Mouse (Mus musculus) urinary bladder, postnatal 4 days (tissue): ENCODE results near the gene Dppa5a.
"Not testable (repeated sequence)": the region's sequence is repeated elsewhere in the genome, so short reads cannot be mapped to it uniquely, and the experiment has no call there.

Experiments
- DNase-seq, 2 experiments: peaks; one replicate each; pipeline ENCODE4 v3.0.0; 2021 to 2022; ENCODE audit warnings: low spot score in 2 of 2

Dppa5a gene

DNA sequence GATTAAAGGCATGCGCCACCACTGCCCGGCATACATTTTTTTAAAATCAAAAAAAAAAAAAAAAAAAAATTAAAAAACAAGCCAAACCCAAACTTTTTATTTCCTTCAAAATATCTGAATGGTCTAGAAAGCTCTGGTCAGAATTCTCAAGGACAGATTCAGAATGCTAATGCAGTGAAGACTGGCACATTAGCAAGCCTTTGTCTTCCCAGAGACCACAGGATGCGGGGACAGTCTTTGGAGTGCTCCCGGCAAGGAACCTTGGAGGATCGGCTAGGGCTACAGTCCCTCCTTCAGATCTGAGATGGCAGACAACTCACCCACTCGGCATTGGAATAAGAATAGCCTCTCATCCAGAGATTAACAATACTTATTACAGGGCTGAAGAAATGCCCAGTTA lies 3.3 kb downstream of the Dppa5a start:
- no peak for DNase-seq

- DNase-seq, result no peak
Observed at GRCm38 (mm10) chr9:78363374-78363773, 4.6 kb downstream of the Dppa5a start.

- DNase-seq, result no peak
Observed at GRCm38 (mm10) chr9:78360484-78360872, 7.5 kb downstream of the Dppa5a start.

- DNase-seq, result no peak
Observed at GRCm38 (mm10) chr9:78359750-78360483, 8.1 kb downstream of the Dppa5a start.

DNA sequence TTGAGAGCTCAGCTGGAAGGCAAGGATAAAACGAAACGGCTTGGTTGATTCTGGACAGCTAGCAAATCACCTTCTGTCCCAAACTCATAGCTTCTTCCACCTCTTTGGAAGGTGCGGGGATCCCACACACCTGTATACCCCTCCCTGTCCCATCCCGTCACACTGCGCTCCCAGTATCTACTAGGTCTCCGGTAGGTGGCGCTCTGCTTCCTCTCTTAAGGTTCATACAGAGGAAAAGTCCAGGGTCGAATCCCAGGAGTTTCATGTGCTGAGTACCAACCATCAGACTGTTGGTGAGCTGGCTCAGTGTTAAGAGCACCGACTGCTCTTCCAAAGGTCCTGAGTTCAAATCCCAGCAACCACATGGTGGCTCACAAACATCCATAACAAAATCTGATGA lies 9.9 kb downstream of the Dppa5a start:
- peak in 1 of 2 experiments; percentile 68 for DNase-seq

DNA sequence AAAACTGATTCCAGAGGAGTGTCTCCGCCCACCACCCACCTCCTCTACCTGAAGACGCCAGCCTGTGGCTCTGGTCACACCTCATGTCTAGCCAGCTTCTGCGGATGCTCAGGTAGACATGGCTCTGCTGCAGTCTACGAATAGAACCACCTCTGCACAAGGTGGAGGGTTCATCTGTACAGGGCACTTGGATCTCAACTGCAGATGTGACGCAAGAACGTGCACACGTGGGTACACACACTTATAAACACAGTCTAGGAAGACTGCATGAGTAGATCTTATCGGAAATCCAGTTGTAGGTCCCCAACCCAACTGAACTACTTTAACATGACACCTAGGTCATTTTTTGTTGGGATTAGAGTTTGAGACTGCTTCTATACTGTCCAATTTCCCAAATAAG lies 12.4 kb downstream of the Dppa5a start, which contains the start of gene Gsta2:
Gene Gsta2 (minus strand): TSS at position 178 of the 400 bp plus-strand sequence.
- DNase-seq, result no peak

DNA sequence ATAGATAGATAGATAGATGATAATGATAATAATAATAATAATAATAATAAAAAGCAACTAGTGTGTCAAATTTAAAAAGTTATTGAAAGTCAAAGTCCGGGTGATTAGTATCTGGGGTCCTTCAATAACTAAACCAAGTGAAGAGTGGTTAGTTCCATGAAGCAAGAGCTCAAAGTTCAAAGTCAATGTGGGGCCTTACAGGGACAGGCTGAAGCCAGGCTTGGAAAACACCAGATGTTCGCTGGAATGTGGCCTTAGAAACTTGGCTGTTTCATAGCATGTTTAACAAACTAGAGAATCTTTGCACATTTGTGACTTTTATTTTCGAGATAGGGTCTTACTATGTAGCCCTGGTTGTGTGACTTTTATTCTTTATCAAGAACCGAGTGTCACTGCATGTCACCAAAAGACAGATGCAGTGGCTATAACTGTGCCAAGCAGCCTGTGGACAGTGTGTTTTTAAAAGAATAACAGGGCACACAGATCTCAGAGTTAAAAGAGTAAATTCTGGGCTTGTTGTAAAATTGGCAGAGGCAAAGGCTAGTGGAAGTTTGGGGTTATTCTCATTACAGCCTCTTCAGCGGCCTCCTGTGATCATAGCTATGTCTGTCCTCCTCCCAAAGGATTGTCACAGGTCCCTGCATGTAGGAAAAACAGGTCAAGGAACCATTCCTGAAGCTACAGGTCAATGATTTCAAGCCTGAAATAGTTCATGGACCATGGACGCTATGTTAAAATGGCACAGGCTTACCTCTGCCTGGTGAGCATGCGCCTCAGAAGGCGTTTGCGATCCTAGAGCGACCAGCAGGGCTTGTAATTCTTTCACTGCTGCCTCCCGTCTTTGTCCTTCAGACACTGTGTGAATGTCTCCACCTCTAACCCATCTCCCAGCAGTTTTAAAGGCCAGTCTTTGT lies 13.1 kb downstream of the Dppa5a start:
- no peak for DNase-seq

DNA sequence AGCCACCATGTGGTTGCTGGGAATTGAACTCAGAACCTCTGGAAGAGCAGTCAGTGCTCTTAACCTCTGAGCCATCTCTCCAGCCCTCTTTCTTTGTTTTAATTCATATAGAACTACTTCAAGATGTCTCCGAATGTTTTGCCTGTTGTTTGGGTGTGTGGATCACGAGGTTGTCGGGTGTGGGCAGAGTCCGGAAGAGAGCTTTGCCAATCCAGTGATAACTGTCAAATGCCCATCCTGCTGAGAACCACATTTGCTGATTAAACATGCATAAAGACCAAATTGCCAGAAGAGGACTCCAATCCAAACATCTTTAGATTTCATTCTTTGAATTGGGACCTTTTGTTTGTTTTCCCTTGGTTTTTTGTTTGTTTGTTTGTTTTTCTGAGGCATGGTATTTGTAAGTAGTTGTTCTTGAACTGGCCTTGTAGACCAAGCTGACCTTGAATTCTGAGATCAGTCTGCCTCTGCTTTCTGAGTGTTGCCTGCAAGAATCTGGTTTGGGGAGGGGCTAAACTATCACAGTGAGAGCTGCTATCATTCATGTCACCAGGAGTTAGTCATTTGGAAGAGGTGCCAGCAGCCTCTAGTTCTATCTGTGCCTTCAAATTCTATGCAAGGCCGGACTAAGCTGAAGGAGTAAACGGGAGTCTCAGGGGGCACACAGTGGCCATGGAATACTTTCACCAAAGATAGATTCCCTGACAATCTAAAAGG lies 16.3 kb downstream of the Dppa5a start:
- DNase-seq, result no peak

DNA sequence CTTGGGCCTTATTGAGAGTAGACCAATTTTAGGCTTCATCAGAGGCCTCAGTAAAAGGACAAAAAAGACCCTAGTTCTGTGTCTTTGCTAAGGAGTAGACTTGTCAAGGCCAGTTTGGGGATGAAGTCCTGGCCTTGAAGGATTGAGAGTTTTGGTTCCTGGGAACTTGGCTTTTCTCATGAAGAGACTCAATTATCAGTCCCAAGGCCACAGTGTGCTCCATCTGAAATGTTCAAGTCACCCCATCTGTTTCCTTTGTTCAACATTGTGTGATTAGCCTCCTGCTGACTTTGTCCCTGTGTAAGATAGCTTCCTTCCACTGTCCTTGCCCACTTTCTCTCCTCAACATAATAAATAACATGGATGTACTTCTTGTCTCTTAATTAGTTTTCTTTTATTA lies 18.0 kb downstream of the Dppa5a start:
- not testable (repeated sequence) for DNase-seq

GRCm38 (mm10) chr9:78349141-78349540 lies 18.8 kb downstream of the Dppa5a start:
- DNase-seq, result not testable (repeated sequence)

- DNase-seq, result not testable (repeated sequence)
Observed at GRCm38 (mm10) chr9:78348206-78349004, 19.6 kb downstream of the Dppa5a start.

DNA sequence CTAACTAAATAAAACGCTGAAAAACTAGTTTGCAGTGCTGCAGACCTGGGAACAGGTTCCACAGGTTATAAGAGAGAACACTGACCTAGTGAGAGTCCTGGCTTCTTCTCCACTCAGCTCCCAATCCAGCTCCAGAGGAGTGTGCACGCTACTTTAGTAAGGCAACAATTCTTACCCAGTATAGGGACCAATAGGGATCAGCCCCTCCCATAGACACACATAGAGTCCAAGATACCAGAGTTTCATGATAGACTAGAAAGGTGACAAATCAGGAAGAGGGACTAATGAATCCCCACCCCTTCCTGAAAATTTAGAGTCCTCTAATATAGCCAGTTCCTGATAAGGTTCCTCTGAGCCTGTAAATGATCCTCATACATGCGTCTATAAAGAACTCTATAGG lies 21.0 kb downstream of the Dppa5a start:
- DNase-seq, result no peak

DNA sequence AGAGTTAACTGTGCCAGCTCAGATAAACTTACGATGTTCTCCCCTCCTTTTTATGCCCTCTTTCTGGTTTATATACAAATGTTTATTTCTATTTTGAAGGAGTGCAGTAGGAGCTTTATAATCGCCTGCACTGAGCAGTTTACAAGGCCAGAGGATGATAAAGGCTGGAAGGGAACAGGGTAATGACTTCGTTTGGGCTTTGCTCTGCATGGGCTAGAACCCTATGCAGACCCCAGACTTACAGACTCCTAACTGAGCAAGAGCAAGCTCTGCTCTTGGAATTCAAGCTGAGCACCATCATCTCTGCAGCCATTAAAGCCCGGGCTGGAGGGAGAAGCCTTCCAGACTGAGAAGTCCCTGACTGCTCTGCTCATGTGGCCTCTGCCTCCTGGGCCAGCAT lies 22.7 kb downstream of the Dppa5a start:
- not testable (repeated sequence) for DNase-seq

DNA sequence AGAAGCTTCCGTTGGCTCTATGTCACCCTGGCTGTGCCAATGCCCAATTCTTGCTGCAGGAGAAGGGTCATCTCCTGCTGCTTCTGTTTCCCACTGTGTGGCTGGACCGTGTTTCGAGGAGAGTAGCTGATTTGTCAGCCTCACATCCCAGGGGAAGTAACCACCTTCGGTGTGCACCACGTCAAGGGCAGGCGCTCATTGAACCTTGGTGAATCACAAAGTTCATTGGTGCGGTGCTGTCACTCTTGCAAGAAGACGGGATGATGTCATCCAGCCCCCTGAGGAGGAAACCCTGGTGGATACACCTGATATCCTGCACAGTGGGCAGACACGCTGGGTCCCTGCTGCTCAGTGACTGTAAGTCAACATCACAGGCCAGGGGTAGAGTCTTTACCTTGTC lies 24.9 kb downstream of the Dppa5a start:
- DNase-seq, result not testable (repeated sequence)

GRCm38 (mm10) chr9:78342494-78342893 lies 25.5 kb downstream of the Dppa5a start:
- not testable (repeated sequence) for DNase-seq

DNA sequence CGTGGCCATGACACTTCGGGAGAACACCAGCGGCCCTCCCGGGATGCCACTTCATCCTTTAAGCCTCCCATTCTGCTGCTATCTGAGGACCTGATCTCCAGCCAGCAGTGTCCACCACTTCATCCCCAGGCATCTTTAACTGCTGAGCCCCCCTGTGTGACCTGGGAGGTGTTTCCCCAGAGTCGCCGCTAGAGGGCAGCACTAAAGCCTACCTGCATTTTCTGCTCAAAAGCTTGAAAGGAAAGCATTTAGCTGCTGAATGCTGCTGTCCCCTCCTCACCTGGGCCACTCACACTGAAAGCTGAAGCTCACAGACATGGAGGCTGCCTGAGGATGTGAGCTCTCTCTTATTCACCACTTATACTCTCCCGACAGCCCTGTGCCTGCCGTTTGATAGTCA lies 27.7 kb downstream of the Dppa5a start:
- peak; percentile 22 to 63 for DNase-seq

DNA sequence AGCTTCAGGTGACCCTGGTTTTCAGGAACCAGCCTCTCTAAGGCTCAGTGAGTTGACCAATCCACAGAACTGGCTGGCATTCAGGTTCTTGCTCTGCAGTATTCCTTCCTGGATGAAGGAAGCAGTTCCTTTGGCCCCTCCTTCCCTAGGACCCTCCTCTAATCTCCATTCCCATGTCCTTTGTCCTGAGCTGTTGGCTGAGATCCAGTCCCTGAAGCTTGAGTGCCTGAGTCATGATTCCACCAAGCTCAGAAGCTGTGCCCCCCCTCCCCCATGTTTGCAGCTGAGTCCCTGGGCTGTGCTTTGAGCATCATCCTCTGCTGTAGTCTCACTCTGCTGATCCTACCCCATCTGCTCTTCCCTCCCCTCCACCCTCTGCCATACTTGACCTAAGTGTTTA lies 30.9 kb downstream of the Dppa5a start:
- not testable (repeated sequence) for DNase-seq

GRCm38 (mm10) chr9:78327289-78327688 lies 40.7 kb downstream of the Dppa5a start, which contains the start of gene Omt2b:
Gene Omt2b, plus strand, starts transcription at chr9:78327589.
- not testable (repeated sequence) for DNase-seq

DNA sequence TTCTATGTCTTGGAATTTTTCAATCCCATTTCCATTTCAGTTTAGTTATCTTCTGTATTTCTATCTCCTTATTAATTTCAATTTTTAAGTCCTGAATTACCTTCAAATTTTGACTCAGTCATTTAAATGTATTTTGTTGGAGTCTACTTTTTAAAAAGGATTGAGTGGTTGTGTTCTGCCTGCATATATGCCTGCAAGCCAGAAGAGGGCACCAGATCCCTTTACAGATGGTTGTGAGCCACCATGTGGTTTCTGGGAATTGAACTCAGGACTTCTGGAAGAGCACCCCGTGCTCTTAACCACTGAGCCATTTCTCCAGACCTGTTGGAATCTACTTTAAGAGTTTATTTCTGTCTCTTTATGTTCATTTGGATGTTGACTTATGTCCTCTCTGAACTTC lies 48.5 kb downstream of the Dppa5a start:
- DNase-seq, result no peak
